Mouse (Mus musculus): Measurements from ENCODE around the gene Tmem178b.

Tmem178b gene

DNA sequence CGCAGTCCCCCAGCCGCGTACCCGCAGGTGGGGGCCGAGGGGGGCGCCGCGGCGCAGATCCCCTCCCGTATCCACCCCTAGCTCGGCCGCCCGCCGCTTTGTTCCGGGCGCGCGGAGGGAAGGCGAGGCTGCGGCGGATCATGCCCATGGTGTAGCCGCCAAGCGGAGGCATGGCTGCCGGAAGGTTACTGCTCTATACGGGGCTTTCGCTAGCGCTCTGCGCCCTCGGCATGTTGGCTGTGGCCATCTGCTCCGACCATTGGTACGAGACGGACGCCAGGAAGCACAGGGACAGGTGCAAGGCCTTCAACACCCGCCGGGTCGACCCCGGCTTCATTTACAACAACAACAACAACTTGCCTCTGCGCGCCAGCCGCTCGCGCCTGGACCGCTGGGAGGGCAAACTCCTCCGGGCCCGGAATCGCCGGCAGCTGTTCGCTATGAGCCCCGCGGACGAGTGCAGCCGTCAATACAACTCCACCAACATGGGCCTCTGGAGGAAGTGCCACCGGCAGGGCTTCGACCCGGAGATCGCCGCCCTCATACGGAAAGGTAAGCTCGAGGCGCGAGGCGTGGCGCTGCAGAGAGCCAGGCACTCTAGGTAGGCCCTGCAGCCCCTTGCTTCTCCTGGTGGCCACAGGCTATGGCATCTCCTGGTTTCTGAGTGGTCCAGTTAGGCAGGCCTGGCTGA lies at the start of gene Tmem178b:
Gene Tmem178b (plus strand): TSS at position 371 of the 691 bp plus-strand sequence.
- DNase-seq (ENCODE audit: low spot score), result no peak

DNA sequence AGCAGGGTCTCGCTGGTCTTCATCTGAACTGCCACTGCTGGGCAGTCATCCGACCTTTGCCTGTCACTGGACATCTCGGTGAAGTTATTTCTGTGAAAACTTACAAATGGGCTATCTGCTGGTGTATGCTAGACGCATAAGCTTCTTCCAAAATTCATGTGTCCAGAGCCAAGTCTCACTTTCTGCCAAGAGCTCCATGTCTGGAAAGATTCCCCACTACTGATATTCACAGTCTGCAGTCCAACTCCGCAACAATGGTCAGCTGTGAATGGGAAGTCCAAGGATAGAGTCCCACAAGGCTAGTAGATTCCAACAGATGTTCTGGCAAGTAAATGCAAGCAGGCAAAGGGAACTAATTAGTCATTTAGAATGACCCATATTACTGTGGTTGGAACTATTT lies 44.3 kb upstream of the Tmem178b start:
- DNase-seq (ENCODE audit: low spot score), result no peak

DNA sequence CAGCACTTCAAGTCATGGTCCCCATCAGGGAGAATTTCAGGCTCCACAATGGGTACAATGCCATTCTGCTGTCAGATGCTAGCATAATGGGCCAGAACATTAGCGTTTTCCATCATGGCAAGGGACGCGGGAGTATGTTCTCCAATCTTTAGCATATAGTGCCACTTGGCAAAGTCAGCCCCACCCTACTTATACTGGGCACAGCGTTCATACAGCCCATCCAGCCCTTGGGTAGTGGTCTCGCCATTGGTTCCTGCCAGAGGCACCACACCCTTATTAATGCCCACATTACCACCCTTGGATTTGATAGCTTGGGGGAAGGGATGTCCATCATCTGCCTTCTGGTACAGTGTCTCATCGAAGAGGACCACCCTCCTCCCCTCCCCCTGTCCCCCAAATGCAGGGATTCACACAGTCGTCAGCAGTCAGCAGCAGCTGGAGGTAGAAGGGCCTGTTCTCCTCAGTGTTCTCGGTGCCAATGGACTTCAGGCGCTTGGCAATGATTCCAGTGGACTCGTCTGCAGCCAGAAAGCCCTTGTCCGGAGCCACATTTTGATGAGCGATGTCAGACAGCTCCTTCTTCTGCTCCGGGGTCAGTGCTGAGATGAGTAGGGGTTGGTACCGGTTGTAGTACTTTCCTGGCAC lies 29.3 kb upstream of the Tmem178b start:
- DNase-seq (ENCODE audit: low spot score), result no peak

DNA sequence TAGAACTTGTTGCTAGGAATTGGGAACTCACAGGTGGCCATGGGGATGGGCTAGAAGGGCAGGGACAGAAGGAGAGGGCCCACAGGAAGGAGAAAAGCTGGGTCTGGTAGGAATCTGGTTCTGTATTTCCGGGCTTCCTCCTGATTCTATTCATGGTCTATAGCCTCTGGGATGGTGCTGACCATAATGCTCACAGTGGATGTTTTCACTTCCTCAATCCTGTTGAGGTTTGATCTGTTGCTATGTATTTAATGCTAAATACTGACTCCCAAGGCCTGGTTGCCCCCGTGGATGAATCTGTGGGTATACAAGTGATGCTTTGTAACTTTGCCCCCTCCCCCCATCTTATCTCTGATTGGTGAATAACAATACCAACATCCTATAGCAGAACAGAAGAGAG lies 25.5 kb upstream of the Tmem178b start:
- no peak for DNase-seq (ENCODE audit: low spot score)

DNA sequence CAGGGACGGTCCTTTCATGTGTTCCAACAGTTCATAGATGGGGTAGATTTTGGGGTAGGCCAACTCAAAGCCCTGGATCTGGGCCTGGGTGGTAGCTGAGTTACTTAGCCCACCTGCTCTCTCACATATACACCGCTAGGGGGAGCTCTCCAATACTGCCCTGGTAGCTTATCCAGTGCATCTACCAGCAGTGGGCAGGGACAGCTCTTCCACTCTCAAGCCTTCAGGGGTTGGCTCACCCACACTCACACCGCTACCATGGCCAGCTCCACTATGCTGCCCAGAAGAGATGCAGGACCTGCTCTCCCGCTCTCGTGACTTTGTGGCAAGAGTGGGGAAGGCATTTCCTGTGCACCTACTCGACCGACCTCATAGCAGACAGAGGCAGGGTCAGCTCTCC lies 24.3 kb upstream of the Tmem178b start:
- DNase-seq (ENCODE audit: low spot score), result no peak

DNA sequence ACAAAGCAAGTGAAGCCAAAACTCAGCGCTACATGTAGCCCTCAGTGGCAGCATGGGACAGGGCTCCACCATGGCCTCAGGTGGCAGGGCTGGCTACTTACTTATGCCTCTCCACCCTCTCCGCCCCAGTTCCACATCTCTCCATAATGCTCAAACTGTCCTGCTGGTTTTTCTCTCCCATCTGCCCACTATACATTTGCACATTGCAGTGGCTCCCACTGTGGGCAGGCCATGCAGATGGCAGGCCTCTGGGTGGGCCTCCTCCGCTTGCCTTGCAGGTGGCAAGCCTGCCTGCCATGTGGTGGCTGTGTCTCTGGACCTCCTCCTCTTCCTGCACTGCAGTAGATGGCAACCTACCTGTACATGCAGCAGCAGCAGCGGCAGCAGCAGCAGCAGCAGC lies 23.4 kb upstream of the Tmem178b start:
- DNase-seq (ENCODE audit: low spot score), result no peak

DNA sequence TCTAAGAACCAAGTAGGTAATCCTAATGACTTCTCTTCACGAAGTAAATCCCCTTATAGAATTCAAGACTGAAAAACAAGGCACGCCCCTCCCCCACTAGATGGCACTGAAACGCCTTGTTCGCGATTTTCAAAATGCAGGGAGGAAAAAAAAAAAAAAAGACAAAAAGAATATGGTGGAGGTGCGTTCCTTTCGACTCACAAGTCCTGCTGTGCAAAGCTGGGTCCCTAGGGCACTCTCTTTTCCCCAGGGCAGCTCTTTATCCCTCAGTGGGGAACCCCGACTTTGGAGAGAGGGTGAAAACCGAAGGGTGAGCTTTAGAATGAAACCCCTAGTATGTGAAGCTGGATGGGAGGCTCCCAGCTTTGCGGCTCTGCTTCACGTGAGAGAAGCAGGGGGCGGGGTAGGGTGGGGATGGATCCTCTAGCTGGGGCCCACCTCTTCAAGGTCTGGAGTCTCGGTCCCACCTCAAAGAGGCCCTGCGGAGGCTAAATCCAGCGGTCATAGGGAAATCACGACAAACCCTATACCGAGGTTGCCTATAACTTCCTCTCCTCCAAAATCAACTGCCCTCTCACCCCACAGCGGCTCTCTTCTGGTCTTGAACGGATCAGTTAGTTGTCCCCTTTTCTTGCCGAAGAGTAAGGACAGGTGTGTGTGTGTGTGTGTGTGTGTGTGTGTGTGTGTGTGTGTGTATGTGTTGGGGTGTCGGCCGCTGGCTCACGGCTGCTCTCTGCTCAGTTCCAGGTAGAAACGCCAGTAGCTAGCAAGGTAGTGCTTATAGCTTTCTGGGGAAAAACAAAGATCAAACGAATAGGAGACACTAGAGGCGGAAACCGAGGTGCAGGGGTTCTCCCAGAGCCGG lies 2.6 kb upstream of the Tmem178b start:
- no peak for DNase-seq (ENCODE audit: low spot score)

DNA sequence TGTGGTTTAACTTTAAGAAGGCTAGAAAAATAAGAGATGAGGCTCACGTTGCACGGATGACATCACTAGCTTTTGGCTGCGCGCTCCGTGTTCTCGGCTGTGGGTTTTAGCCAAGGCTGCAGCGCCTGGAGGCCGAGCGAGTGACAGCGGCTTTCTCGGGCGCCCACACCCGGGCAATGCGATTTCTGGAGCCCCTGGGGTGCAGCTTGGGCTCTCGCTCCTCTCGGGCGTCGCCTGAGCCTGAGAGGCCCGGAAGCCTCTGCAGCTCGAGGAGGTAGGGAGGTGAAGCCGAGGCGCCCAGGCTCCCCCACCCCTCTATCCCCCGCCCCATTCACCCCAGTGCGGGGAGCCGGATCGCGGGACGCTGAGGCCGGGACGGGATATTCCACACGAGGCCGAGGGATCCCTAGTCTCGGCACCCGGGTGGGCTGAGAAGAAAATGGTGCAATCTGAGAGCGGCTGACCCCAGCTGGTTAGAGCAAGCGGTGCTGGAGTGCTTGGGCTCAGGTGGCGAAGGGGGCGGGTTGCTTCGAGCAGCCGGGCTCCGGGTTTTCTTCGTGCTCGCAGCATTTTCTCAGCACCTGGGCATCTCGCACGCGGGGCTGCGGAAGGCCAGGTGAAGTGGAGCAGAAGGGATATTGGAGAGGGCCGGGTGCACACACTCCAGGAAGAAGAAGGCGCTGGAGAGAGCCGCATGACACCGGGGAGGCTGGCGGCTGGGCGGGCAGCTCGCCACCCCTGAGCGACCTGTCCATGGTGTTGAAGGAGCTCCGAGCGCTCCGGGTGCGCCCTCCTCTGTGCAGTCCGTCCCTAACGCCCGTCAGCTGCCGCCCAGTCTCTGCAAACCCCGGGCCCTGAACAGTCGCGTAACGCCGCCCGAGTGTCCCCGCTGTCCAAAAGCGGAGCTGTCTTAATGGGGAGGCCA lies 1.4 kb upstream of the Tmem178b start:
- no peak for DNase-seq (ENCODE audit: low spot score)

DNA sequence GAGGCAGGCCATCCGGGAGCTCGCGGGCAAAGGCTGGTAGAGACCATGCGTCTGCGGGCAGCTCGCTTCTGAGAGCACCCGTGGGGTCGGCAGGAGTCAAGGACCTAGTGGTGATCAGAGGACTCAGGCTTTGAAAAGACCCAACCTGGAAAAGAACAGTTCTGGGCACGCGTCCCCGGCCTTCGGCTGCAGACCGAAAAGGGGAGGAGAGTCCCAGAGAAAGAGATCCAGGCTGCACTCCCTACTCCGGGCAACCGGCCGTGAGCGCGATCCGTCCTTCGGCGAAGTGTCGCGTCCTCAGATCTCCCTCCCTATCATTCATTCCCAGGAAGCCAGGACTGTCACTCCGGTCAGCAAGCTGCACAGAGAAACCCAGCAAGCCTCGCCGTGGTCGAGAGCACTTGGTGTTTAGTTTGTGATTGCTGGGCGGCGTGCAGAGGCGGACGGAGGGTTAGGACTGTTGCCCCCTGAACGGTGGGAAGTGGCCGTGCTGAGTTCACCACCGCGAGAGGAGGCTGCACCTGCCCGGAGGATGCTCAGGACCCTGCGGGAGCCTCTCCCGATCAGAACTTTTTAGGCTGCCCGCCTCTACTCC lies 668 bp upstream of the Tmem178b start:
- no peak for DNase-seq (ENCODE audit: low spot score)

DNA sequence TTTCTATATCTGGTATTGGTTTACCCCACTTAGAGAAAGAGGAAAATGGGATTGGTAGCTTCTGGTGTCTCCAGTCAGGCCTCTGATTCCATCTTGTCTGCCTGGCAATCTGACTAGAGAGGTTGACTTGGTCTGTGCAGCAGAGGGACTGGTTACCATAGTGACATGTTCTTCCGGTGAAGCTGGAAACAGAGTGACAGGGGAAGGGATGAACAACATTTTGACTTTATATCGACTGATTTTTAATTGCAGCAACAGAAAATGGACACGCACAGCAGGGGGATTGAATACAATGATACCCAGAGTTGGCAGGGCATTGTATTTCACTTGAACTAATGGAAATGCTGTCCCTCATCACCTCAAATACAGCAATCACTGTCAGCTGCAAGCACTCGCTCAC lies 2.1 kb downstream of the Tmem178b start:
- no peak for DNase-seq (ENCODE audit: low spot score)

DNA sequence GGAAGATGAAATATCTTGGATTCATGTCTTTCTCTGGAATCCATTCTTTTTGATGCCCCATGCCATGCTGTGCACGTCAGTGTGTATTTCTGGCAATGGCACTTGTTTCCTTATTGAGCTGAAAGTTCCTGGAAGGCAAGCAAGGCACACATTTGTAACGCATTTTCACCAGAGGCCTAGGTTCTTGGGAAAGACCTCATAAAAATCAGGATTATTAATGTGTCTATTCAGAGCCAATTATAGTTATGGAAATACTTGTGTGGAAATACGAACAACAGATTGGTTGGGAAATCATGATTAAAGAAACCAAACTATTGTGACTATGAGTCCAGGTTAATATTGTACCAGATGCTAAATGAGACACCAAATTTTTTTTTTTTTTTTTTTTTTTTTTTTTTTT lies 3.4 kb downstream of the Tmem178b start:
- no peak for DNase-seq (ENCODE audit: low spot score)

DNA sequence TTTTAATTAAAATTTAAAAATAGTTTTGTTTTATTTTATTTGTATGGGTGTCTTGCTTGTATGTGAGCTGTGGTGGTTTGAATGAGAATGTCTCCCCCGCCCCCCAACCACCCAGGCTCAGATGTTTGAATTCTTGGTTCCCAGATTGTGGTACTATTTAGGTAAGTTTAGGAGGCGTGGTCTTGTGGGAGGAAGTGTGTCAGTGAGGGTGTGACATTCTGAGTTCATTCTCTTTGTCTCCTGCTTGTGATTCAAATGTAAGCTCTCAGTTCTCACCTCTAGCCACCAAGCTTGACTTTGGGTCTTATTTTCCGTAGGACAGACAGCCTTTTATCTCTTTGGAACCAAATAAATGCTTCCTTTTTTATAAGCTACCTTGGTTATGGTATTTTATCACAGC lies 17.7 kb downstream of the Tmem178b start:
- no peak for DNase-seq (ENCODE audit: low spot score)

DNA sequence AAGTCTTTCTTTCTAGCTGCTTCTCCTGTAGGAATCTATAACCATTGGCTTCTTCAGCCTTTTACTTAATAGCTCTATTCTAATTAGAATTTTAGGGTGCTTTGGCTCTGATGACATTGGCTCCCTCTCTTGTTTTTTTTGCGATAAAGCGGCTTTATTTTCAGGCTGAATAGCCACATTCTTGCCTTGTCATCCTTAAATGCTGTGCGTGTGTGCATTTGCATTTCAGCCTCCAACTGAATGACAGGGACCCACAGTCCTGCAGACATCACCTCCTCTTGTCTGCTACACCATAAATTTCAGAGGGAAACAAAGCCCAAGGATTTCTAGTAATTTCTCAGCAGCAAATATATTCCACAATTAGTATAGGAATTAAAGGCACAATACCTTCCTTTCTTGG lies 23.4 kb downstream of the Tmem178b start:
- DNase-seq (ENCODE audit: low spot score), result no peak

DNA sequence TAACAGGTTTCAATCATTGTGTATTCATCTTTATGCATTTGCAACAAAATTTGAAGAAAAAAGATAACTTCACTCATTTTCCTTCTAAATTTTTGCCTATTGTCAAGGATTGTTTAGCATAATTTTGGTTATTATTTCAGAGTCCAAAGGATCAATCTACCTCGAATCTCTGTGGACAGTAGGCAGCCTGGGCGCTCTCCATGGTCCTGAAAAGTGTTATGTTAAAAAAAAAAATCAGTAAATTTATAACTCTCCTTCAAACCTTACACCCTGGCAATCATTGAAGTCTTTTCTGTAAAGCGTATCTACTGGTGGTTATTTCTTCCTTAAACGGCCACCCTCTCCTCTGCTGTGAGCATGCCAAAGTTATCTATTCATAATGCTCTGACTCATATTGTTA lies 26.2 kb downstream of the Tmem178b start:
- DNase-seq (ENCODE audit: low spot score), result no peak

DNA sequence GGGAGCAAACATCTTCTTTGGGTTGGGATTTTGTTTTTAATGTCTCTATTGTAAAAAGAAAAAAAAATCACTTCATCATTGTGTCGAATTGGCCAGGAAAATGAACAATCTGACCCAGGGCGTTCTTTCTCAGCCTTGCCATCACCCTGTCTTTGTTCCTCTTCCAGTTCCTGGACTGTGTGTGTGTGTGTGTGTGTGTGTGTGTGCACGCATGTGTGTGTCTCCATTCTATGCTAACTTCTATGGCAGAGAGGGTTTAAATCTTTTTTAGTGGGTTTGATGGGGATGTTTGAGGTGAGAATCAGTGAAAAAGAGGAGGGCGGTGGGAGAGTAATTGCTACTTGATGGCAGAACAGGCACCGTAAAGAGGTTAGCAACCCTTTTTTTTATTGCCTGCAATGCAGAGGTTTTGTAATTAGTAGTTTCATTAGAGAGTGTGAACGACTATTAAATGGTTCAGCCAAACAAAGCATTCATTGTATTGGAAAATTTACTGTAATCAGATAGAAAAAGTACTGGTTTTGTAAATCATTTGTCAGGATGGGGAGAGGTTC lies 30.2 kb downstream of the Tmem178b start:
- DNase-seq (ENCODE audit: low spot score), result no peak

DNA sequence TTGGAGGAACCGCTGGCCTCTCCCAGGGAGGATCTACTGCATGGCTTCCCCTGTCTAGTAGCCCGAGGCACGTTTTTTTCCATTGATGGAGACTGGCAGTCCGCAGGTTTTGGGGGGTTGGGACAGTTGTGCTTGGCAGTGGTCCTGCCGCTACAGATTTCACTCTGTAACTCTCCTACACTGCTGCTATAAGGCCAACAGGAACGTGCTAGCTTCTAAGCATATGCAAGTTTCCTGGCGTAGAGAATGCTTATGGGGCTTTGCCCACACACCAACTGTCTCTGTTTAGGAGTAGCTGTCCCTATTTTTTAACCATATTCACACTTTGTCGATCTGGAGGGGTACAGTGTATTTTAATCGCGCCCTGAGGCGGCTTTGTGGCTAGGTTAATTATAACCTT lies 30.8 kb downstream of the Tmem178b start:
- no peak for DNase-seq (ENCODE audit: low spot score)

DNA sequence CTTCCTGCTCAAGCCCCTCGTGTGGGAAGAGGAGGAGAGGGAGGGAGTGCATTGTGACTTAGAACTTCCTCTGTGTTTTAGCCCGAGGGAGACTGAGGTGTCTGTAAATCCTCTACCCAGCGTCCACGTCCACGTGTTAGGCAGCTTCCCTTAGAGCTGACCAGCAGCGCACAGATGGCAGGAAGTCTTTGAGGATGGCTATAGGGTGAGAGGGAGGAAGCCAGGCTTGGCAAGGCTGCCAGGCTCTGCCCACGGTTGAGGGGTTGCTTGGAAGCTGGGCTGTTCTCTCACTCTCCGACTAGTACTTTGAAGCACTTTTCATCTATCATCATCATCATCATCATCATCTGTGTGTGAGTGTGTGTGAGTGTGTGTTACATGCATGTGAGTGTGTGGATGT lies 41.9 kb downstream of the Tmem178b start:
- no peak for DNase-seq (ENCODE audit: low spot score)

DNA sequence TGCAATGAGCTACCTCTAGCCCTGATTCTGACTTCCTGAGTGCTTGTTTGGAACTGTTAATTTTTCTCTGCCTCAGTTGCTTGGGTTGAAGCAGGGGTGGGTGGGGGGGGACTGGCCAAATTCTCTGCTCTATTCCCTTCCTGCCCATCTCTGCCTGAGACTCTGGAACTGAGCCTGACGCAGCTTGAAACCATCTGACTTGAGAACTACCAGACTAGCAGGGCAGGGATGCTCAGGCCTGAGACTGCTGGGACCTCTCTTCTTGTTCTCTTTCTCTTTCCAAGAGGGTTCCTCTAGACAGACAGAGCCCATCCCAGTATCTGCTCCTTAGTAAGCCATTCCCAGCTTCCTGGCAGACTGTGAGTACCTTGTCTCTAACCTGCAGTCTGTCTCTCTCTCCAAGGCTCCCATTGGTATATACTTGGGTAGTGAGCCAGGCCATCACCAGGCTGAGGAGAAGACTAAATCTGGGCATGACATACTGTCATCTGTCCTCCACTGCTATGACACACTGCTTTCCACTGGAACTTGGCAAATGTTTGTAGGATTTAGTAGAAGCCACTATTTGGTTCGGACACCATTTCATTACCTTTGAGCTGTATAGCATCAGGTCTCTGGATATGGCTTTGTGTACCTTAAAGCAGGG lies 42.7 kb downstream of the Tmem178b start:
- DNase-seq (ENCODE audit: low spot score), result no peak

DNA sequence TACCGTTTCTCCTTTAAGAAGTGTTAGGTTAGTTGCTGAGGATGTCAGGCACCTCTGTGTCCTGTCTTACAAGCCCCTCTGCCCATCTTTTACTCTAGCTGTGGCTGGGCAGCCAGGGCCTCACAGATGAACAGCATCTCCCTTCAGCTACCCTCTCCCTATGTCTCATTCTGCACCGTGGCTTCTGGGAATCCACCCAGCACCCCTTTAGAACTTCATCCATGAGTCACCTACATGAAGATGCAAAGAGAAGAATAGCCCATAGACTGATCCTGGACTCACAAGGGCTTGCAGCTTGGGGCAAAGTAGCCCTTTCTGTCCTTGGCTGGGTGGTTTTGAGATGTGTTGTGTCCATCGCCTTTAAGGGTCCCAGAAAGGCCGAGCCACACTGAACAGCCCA lies 43.4 kb downstream of the Tmem178b start:
- DNase-seq (ENCODE audit: low spot score), result no peak

DNA sequence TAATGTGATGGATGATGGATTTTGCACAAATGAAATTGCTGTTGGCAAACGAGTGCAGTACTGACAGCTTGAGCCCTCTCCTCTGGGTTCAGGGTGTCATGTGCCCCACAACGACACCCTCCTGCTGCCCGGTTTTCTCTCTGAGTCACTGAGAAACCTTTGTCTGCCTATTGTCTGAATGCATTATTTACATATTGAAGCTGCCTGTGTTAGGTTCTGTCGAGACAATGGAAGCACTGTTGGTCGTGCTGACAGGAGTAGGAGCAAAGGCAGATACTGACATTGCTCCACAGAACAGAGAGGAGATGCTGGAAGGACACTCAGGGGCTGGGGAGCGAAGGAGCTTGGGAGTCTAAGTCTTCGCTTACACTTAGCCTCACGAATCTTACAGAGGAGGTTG lies 44.2 kb downstream of the Tmem178b start:
- DNase-seq (ENCODE audit: low spot score), result no peak

DNA sequence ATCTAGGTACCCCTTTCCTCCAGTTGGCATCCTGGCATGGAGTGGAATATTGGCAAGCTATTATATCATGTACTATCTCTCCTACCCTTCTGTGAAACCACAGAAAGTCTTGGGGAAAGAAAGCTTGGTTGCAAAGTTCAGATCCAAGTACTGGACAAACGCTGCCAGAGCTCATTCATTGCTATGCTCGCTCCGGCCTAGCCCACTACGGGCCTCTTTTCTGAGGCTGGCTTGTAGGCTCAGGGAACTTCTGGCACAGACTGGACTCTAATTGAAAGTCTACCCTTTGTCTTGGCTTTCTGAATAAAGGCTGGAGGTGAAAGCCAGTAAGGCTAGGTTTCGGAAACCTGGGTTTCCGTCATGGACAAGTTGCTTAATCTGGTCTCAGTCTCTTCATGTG lies 44.7 kb downstream of the Tmem178b start:
- DNase-seq (ENCODE audit: low spot score), result no peak
